Mouse (Mus musculus) hindbrain, embryonic 10.5 days (tissue): ENCODE measurements at regions not wholly inside any gene's neighbourhood (a gene's known extent, or its start where the extent isn't known, plus 50 kb on each side); places are given as distances from the start of the nearest gene placed in this dataset.

Experiments
- DNase-seq: peaks from one replicate; pipeline ENCODE4 v3.0.0-alpha.2; 2017; ENCODE audit warnings: low spot score
- H3K27ac ChIP-seq: fragments of 300-500 bp; sonication (generic); 2 replicates; pipeline ENCODE4 v1.5.1; 2016; ENCODE audit warnings: mild to moderate bottlenecking, moderate library complexity
- H3K27me3 ChIP-seq: fragments of 300-500 bp; sonication (generic); 2 replicates; pipeline ENCODE4 v1.6.1; 2016; ENCODE audit warnings: mild to moderate bottlenecking; ENCODE audit not compliant: poor library complexity, insufficient read depth, severe bottlenecking
- H3K36me3 ChIP-seq: fragments of 300-500 bp; sonication (generic); 2 replicates; pipeline ENCODE4 v1.6.1; 2016; ENCODE audit warnings: mild to moderate bottlenecking, moderate library complexity
- H3K4me1 ChIP-seq: fragments of 300-500 bp; sonication (generic); replicated peaks from 2 replicates; pipeline ENCODE4 v1.6.1; 2016; ENCODE audit warnings: mild to moderate bottlenecking
- H3K4me3 ChIP-seq: fragments of 300-500 bp; sonication (generic); 2 replicates; pipeline ENCODE4 v1.5.1; 2016; ENCODE audit warnings: mild to moderate bottlenecking, moderate library complexity
- H3K9me3 ChIP-seq: fragments of 300-500 bp; sonication (generic); 2 replicates; pipeline ENCODE4 v1.6.1; 2016; ENCODE audit warnings: mild to moderate bottlenecking, moderate library complexity
- WGBS: fragments of 180-500 bp; shearing (Covaris S2); methylation state at CpG from one replicate; pipeline ENCODE4 v1.1.7; 2016; 5-methylcytosine and 5-hydroxymethylcytosine counted together

DNA sequence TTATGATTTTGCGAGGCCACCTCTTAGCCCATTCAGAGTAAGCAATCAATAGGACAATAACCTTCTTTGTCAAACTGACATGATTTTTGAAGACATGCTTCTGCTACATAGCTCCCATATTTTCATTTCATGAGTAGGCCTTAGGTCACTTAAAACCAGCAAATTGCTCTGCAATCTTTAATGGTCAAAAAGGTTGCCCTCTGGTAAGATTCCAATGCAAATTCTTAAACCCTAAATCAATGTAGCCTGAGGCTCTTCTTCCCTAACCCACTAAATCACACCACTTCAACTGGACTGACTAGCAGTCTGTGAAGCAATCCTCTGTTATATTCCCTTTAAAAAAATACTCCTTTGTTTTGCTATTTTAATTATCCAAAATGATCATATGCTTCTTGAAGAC, 1359.0 kb upstream of the Nudt12 start:
- WGBS: 88% methylated on average over 1 of the region's 1 CpGs
- H3K4me1 ChIP-seq: no peaks in the 10 kb centered on the region
- DNase-seq: no peak
- H3K36me3 ChIP-seq: no peaks in the 10 kb centered on the region
- H3K4me3 ChIP-seq: no peak overlapping the region
- no peaks in the 10 kb centered on the region for H3K27me3 ChIP-seq
- H3K27ac ChIP-seq: no peak overlapping the region
- H3K9me3 ChIP-seq: no peaks in the 10 kb centered on the region

DNA sequence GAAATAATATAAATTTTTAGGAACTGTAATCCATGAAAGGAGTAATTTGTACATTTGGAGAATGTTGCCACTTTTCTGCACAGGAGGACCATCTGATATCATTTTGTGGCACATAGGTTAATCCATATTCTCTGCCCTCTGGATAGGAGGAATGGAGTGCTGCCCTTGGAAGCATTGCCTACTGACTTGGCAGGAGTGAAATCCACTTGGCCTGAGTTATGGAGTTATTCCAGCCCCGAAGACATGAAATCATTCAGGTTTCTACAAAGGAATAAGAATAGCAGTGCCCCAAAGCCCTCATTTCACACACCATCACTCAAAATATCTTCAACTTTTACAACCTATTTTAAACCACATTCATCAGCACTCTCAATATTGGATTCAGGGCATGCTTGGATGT, 1342.2 kb upstream of the Nudt12 start:
- no peak for DNase-seq
- Histone ChIP-seq H3K4me1 (no peaks in the 10 kb centered on the region), H3K27ac (no peak overlapping the region), H3K9me3 (no peaks in the 10 kb centered on the region), H3K36me3 (no peaks in the 10 kb centered on the region), H3K27me3 (no peaks in the 10 kb centered on the region), H3K4me3 (no peak overlapping the region)
- 98% methylated on average over 1 of the region's 1 CpGs for WGBS

DNA sequence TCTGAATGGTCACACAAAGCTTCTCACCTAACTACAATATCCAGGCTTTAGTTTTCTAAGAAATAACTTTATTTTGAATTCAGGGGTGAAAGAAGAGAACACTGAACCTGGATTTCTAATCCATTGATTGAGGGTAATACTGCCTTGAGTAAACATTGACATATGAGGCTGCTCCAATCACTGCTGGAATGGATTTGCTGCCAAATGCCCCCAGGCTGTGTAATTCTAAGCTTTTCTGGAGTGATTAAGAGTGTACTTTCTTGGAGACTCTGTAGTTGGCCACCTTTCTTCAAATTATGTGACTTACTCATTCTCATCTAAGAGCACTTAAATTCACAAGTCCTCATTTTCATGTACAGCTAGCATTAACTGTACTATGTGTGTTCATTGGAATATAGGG, 1331.5 kb upstream of the Nudt12 start:
- Histone ChIP-seq H3K4me1 (no peaks in the 10 kb centered on the region), H3K27me3 (no peaks in the 10 kb centered on the region), H3K4me3 (no peak overlapping the region), H3K27ac (no peak overlapping the region), H3K9me3 (peaks cover 3% of the 10 kb centered on the region; the same call in 1 of the 2 replicates), H3K36me3 (no peaks in the 10 kb centered on the region)
- DNase-seq: no peak

DNA sequence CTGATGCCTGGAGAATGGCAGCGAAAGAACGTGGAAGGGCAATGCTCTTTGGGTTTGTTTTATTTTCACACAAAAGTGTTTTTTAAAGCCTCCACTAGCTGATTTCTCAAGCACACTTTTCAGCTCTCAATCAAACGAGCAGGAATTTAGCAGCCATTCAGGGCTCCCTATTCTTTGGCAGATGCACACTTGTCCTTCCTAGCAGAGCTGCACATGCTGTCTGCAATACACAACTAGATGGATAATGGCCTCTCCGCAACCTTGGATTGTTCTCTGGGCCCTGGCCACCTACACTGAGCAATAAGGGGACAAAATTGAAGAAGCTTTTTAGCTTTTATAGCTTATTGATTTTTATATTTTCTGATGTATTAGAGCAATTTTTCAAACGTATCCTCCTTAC, 1324.5 kb upstream of the Nudt12 start:
- peaks cover 3% of the 10 kb centered on the region; the same call in 1 of the 2 replicates for H3K9me3 ChIP-seq
- WGBS: 59% methylated on average over 5 of the region's 5 CpGs
- H3K4me1 ChIP-seq: no peaks in the 10 kb centered on the region
- DNase-seq: peak; percentile 9
- no peaks in the 10 kb centered on the region for H3K36me3 ChIP-seq
- no peaks in the 10 kb centered on the region for H3K27me3 ChIP-seq
- no peak overlapping the region for H3K4me3 ChIP-seq
- peak overlapping the region; percentile 53; the same call in 1 of the 2 replicates for H3K27ac ChIP-seq

DNA sequence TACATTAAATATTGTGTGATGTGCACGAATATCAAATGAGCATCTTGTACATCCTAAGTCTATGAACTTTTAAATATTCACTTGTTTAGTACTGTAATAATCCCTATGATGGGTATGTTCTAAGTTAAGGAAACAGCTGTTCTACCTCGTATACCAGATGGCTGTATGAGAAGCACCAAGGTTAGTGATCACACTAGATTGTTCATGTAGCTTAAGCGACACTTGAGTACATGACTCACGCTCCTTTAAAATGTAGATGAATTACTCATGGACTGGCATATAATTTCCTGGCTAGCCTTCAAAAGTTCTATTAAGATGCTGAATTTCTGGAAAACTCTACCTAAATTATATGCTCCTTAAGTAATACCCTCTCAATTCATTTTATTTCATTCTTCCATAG, 1307.9 kb upstream of the Nudt12 start:
- Histone ChIP-seq H3K4me3 (no peak overlapping the region), H3K36me3 (no peaks in the 10 kb centered on the region), H3K9me3 (no peaks in the 10 kb centered on the region), H3K4me1 (no peaks in the 10 kb centered on the region), H3K27me3 (no peaks in the 10 kb centered on the region), H3K27ac (no peak overlapping the region)
- DNase-seq: no peak
- 93% methylated on average over 4 of the region's 4 CpGs for WGBS
